Mouse (Mus musculus): ENCODE measurements around the gene Nagpa.

- TF ChIP-seq CTCF (IDR thresholded peaks at IDR 0.05; ENCODE audit: extremely low read depth, insufficient read depth, insufficient read length, insufficient replicate concordance) (no peak), POLR2A (IDR thresholded peaks at IDR 0.05; ENCODE audit: low read depth, low read length) (no peak)
Measured at GRCm38 (mm10) chr16:5242355-5242754, 38.5 kb upstream of the Nagpa start.
